Mouse (Mus musculus) spleen, postnatal 4 days (tissue): ENCODE results near the gene Cd300ld5.
"Not testable (repeated sequence)": the region's sequence is repeated elsewhere in the genome, so short reads cannot be mapped to it uniquely, and the experiment has no call there.

Experiments
- DNase-seq, 2 experiments: peaks; one replicate each; pipeline ENCODE4 v3.0.0; 2022; ENCODE audit warnings: low spot score in 2 of 2

The Cd300ld5 gene

DNA sequence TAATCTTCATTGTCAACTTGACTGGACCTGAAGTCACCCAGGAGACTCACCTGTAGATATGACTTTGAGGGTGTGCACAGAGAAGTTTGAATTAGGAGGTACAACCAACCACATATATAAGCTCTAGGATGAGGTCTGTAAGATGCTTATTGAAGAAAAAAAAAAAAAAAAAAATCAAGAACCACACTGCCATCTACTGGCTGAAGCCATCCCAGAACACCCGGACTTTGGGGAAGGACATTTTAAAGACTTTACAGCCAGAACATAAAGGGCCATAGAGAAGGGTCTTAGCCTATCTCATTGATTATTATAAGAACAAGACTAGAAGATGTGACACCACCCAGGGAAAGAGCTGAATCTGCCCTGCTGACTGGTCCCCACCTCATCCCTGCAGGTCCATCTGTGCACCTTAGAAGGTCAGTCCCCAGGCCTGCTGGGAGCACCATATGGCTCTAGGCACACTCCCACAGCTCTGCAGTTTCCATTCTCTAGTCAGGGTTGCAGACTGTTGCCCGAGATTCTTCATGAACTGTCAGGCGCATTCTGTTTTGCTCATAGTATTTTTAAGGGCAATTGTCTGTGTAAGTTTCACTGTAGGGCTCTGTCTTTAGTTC, 11.8 kb upstream of the Cd300ld5 start:
- no peak for DNase-seq

DNA sequence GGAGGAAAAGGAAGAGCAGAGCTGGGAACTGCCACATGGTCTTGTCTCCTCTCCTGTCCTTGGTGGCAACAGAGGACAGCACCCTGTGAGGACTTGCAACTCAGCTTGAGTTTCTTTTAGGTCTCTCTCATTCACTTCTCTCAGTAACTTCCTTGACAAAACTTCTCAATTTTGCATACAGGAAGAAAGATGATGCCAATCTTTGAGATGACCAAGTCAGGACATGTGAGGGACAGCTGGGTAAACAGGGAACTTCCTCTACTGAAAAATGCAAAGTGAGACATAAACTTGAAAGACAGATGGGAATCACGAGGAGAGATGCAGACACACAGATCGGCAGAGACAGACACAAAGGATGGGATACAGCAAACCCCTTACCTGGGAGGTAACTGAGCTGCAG, 10.7 kb upstream of the Cd300ld5 start, which contains the start of gene Cd300ld3:
Gene Cd300ld3 (minus strand): TSS at position 151 of the 400 bp plus-strand sequence.
- no peak for DNase-seq

DNA sequence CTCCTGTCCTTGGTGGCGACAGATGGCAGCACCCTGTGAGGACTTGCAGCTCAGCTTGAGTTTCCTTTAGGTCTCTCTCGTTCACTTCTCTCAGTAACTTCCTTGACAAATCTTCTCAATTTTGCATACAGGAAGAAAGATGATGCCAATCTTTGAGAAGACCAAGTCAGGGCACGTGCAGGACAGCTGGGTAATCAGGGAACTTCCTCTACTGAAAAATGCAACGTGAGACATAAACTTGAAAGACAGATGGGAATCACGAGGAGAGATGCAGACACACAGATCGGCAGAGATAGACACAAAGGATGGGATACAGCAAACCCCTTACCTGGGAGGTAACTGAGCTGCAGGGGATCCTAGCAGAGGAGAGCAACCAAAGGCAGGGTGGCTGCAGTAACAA, 10.7 kb downstream of the Cd300ld5 start, which contains the start of gene Cd300ld4:
Gene Cd300ld4 (minus strand): TSS at position 101 of the 400 bp plus-strand sequence.
- not testable (repeated sequence) for DNase-seq

DNA sequence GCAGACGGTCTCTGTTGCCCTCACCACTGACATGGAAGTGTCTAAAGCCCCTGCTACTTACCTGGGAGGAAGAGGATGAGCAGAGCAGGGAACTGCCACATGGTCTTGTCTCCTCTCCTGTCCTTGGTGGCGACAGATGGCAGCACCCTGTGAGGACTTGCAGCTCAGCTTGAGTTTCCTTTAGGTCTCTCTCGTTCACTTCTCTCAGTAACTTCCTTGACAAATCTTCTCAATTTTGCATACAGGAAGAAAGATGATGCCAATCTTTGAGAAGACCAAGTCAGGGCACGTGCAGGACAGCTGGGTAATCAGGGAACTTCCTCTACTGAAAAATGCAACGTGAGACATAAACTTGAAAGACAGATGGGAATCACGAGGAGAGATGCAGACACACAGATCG, 21.5 kb downstream of the Cd300ld5 start, which contains the start of gene Cd300ld2:
Gene Cd300ld2 (minus strand): TSS at position 101 of the 400 bp plus-strand sequence.
- DNase-seq, result not testable (repeated sequence)

DNA sequence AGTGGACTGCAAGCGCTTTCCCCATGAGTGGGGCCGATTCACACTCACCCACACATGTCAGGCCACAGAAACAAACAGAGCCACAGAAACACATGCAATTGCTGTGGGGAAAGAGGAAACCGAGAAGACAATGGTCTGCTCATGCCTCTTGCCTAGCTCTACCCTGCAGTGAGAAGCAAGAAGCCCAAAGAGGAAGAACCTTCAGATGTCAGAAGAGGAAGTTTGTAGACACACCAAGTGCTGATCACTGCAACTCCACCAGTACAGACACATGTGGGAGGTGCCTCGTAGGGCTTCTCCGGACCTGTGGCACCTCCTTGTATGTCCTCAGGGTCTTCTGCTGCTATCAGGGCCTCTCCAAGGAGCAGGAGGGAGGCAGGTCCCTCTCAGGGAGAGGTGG, 33.5 kb downstream of the Cd300ld5 start:
- DNase-seq, result peak in 1 of 2 experiments; percentile 16

DNA sequence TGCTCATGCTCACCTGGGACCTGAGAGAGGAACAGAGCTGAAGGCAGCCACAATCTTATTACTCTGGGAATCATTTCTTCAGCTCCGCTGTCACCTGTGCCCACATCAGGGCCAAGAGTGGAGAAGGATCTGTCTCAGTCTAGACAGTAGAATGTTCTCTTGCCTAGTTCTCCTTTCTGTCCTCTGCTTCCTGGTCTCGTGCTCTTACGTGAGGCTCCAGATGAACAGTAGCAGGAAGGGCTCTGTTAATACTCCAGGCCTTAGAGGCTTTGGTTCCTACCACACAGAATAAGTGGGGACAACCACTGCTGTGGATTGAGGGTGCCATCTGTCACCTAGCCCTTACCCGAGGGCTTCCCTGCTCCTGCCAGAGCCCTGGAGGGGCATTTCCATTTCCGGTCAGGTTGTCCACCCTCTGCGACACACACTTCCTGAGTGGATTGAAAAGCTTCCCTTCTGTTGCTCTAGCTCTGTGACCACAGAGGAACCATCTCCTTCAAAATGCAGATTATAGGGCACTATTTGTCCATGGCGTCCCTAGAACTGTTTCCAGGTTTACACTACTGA, 36.0 kb downstream of the Cd300ld5 start, which contains the start of gene Cd300c2:
Gene Cd300c2 (minus strand): TSS at position 407 of the 567 bp plus-strand sequence.
- no peak for DNase-seq

DNA sequence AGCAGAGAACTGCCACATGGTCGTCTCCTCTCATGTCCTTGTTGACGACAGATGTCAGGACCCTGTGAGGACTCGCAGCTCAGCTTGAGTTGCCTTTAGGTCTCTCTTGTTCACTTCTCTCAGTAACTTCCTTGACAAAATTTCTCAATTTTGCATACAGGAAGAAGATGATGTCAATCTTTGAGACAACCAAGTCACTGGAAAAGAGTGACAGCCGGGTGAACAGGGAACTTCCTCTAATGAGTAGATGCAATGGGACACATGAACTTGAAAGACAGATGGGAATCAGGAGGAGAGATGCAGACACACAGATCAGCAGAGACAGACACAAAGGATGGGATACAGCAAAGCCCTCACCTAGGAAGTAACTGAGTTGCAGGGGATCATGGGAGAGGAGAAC, 47.8 kb downstream of the Cd300ld5 start, which contains the start of gene Cd300ld:
Gene Cd300ld (minus strand): TSS at position 130 of the 400 bp plus-strand sequence.
- DNase-seq, result no peak

DNA sequence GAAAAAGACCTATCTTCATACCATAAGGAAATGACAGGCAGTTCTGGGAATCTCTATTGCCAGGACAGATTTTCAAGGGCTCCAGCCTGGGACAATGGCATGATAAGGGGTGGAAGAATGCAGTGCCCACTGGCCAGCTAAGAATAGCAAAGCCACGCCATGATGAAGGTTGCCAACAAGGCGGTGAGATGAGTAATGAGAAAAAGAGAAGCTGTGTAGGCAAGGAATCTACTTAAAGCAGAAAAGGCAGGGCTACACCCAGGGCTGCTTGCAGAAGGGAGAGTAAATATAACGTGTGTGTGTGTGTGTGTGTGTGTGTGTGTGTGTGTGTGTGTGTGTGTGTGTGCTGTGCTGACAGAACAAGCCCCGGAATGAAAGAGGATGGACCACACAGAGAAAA, 55.7 kb downstream of the Cd300ld5 start:
- no peak for DNase-seq
